Mouse (Mus musculus) urinary bladder, postnatal 14 days (tissue): ENCODE data around the gene Selenov.

ENCODE experiments used
- DNase-seq: peaks from one replicate; pipeline ENCODE4 v3.0.0; 2021; ENCODE audit warnings: low spot score

Gene Selenov

DNA sequence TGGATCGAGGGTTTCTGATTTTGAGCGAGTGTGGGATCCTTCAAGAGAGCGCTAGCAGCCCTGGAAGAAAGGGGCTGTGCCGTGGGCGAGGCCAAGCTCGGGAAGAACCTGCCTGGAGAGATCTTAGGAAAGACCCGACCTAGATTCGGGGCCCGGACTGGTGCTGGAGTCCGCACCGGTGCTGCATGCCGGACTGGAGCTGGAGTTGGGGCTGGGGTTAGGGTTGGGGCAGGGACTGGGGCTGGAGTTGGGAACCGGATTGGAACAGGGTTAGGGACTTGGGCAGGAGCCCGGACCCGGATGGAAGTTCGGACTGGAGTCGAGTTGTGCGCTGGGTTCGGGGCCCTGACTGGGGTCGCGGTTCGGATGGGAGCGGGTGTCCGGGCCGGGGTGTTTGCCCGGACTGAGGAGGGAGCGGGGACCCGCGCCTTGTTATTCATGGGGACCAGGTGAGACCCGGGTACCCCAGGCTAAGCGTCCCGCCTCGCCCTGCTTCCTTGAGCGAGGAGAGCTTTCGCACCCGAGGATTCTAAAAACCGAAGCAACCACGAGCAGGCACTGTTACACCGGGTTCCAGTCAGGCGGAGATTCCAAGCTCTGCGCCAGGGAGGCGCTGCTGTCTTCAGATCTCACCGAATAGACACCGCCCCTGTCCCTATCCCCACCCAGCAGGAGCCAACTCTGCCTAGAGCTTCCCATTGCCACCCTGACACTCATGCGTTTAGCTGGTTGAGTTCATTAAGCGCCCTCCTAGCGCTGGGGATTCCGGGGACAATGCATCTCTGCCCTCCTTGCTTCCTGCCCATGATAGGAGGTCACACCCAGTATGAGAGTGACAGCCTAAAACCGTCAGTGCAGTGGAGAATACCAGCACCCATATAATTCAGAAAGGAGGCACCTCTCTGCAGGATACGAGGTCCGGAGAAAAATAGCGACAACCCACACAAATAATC is at the start of gene Selenov:
Selenov (minus strand) TSS at position 549 of the 953 bp plus-strand sequence.
- DNase-seq = peak; percentile 7

- peak; percentile 50 for DNase-seq
These were observed 48.4 kb upstream of the Selenov start for GRCm38 (mm10) chr7:28339213-28339917.

DNA sequence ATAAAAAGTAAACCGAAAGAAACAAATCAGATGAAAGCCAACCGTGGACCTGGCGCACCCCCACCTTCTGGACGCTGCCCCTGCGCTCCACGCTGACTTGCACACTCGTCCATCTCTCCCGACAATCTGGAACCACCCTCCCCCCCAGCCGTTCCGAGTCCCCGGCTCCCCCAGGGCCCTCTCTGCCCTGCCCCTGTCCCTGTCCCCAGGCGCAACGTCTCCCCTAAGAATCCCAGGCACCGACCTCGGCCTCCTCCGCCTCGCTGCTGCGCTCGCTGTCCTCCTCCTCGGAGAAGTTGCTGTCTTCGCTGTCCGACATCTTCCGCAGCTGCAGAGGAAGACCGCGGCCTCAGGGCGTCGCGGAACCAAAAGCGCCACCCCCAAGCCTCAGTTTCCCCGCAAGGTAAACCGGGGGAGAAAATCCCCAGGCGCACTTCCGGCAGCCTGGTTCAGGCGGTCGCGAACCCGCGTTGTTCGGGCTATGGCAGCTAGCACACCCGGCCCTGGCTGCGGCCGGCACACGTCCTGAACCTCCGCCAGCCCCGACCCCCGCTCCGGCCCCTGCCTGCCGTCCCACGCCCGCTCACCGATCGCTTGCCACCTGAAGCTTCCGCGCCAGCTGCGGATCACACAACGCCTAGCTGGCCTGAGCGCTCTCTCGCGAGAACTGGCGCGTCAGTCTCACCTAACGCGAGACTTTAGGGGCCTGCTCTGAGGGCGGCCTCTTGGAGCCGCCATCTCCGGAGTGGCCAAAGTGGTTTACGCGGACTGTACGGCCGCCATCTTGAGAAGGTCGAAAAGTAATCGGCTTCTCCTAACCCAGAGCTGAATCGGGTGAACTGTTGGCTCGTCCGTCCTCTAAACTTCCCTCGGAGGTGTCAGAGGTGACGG is 47.4 kb upstream of the Selenov start, which contains the start of gene Supt5:
Supt5 (minus strand) TSS at position 639 of the 891 bp plus-strand sequence.
- DNase-seq = peak; percentile 98

DNA sequence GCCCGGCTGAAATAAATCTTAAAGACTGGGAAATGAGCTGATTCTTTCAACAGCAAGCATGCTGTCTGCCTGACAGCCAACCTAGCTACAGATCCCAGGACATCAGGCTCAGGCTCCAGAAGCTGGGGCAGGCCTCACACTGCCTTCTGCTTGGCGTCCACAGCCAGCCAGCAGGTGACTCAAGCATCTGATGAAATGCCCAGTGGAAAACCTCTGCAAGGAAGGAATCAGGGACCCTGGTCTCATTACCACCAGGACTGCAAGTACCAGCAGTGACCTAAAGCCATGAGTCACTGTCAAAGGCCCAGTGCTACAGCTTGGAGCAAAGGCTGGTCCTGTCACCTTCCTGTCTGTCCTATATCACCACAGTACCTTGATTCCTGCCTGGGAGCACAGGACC is 44.5 kb upstream of the Selenov start:
- DNase-seq = no peak

DNA sequence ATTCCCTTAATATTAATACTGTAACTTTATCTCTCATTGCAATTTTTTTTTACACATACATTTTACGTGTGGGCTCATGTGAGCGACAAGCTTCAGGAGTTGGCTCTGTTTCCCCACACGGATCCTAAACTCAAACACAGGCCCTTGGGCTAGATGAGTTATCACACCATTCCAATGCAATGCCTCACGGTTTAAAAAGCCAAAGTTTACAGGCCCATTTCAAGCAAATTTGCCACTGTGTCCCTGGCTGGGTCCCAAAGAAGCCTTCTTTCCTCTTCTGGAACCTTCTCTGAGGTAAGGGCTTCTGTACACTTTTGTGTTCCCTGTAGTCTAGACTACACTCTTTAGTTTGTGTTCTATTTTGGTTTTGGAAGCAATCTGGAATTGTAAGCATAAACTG is 43.5 kb upstream of the Selenov start:
- no peak for DNase-seq

GRCm38 (mm10) chr7:28328260-28328659 is 37.3 kb upstream of the Selenov start:
- DNase-seq = no peak

DNA sequence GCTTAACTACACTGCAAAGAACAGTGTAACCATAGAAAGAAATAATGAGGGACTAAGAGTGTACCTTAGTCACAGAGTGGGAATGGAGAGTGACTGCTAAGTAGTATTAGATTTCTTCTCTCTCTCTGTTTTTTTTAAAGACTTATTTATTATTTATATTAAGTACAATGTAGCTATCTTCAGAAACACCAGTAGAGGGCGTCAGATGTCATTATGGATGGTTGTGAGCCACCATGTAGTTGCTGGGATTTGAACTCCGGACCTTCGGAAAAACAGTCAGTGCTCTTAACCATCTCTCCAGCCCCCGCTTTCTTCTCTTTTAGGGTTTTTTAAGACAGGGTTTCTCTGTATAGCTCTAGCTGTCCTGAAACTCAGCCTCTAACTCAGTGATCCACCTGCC is 35.5 kb upstream of the Selenov start:
- DNase-seq = no peak

- no peak for DNase-seq
These were observed 34.3 kb upstream of the Selenov start for GRCm38 (mm10) chr7:28325293-28325692.

DNA sequence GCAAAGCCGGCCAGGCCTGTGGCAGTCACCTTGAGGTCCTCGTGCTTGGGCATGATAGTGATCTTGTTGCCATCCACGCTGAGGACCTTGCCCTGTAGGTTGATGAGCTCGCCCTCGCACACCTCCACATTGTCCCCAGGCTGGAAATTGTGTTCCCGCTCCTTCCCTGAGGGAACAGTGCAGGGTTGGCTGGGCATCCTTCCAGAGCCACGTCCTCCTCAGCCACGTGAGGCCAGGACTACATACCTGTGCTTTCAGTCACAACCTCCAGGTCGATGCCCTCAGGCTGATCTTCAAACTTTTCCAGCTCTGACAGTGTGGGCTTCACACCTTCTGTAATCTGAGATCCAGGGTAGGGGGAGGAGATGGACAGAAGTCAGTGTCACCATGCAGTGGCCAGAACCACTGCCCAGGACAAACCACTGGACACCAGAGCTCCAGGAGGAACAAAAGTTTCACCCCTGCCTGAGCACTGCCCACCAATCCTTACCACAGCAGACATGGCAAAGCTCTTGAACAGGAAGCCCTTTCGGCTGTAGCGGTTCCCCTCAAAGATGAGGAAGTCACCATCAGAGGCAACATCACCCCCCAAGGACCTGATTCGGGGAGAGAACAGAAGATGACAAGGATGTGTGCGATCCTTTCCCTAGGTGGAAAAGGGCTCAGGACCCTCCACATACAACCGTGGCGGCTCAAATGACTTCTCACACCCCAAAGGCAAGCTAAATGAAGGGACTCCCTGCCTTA is 31.2 kb upstream of the Selenov start:
- no peak for DNase-seq

DNA sequence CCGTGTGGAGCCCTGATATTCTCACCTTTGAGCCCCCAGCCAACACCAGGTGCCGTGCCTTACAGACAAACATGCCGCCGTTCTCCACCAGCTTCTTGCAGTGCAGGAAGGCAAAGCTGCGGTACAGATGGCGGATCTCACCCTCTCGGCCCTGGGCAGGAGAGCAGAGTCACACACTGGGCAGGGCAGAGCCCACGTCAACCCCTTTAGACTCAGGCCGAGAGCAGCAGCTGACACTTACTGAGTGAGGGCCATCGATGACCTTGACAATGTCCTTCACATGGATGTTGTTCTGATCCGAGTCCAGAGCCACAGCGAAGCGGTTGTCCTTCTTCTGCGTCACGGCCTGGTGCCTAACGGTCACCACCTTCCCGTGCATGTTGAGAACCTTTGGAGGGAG is 27.7 kb upstream of the Selenov start:
- no peak for DNase-seq

- DNase-seq = no peak
These were observed 27.1 kb upstream of the Selenov start for GRCm38 (mm10) chr7:28318036-28318435.

- DNase-seq = peak; percentile 98
These were observed 21.0 kb upstream of the Selenov start, which contains the start of gene Timm50 for GRCm38 (mm10) chr7:28311926-28312543. Gene Timm50 (minus strand): TSS chr7:28312072.

- DNase-seq = no peak
These were observed 20.4 kb upstream of the Selenov start for GRCm38 (mm10) chr7:28311151-28311925.

DNA sequence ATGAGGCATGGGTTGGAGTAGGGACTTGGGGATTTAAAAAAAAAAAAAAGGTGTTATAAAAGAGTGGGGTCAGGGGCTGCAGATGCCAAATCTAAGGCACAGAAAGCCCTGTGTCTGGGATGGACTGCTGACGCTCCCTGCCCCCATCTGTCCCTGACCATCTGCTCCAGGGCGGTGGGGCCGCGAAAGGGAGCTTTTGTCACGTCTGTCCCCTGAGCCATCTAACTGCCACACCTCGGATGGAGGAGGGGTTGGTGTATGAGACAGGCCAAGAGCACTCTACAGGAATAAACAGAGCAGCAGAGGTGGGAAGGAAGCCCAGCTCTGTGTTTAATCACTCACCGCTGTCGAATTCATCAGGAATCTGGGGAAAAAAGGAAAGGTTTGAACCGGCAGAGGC is 18.8 kb upstream of the Selenov start:
- DNase-seq = no peak

DNA sequence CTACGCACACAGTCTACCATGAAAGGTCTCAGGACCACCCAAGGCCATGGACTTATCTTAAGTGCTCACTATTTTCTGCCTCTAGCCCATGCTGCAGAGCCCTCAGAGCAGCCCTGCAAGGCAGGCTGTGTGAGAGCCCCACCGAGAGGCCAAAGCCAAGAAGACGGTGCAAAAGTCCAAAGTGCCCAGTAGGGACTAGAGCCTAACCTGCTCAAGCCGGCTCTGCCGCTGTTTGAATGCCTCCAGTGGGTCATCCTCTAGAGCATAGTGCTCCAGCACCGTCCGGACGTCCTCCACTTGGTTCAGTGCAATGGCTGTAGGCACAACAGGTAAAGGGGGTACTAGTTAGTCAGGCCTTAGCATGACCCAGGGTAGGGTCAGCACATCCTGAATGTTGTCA is 15.2 kb upstream of the Selenov start:
- no peak for DNase-seq

DNA sequence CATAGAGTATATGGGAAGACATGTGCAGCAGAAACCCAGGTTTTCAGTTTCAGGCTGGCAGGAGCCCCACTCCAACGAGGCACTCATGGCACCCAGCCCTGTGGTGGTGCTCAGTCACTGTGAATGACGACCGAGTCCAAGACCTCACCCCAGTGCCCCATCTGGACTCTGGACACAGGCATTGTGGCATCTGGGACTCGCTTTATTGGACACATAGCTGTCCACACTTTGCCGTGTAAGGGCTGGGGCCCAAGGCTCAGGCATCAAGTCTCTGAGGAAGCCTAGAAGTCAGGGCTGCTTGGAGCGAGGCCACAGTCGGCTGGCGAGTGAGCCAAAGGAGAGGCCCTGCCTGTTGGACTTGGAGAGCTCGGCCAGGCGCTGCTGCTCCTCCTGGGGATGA is 14.7 kb upstream of the Selenov start:
- no peak for DNase-seq

- peak; percentile 43 for DNase-seq
These were observed 10.8 kb upstream of the Selenov start, which contains the start of gene Dll3 for GRCm38 (mm10) chr7:28301616-28302433. Gene Dll3 (minus strand): TSS chr7:28302238.

DNA sequence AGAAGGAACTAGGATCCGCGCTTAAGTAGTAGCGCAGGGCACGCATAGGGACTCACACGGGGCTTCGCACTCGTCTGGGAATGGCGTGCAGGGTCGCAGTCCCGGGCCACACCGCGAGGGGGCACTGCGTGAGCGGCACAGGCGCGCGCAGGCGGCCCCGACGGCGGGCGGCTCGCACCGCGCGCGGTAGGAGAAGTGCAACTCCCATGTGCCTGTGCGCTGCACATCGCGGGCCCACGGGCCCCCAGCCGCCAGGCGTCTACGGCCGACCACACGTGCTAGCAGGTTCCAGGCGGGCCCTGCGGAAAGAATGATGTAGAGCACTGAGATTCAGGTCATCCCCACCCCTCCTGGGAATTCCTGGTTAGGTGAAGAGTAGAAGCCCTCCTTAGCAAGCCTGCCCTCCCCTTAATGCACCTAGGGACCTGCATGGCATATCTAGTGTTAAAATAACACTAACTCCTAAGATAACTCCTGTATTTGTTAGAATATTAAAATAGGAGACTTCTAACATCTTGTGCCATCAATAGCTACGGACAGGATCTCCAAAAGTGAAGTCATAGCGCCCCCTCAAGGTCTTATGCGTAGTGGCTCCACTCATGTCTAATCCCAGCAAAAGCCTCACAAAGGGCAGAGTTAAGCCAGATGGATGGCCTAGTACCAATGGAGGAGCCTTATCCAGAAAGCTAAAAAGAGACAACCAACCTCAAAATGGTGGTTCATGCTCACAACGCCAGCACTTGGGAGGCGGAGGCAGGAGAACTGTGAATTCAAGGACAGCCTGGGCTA is 8.0 kb upstream of the Selenov start:
- DNase-seq = peak; percentile 44
